Mouse (Mus musculus): ENCODE data around the gene Cd79b. TPM values are rescaled to one million over a fixed set of nuclear protein-coding genes. Genes with fewer than 3 reads are reported as not detected.
"Not testable (repeated sequence)": the region's sequence is repeated elsewhere in the genome, so short reads cannot be mapped to it uniquely, and the experiment has no call there.

The Cd79b gene
- total and polyA plus RNA-seq, 2 experiments from 2014 or later: 0.38 to 0.71 TPM

DNA sequence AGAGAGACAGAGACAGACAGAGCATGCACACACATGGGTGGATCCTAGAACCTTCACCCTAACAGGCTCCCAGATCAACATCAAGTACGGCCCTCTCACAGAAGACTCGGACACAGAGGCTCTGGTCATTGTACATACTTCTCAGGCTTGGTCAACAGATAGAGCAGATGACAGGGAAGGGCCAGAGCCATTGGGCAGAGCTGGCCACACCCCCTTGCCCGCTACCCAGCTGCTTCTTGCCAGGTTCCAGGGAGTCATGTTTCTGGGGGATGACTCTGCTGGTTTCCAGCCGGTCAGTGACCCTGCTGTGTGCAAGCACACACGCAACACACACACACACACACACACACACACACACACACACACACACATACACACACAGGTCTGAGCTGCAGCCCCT is 36.3 kb upstream of the Cd79b start:
- no peak overlapping the region for H3K4me2 ChIP-seq (ENCODE audit: low read depth)
- no peak overlapping the region for H3K27ac ChIP-seq (ENCODE audit: low read depth, low read length)
- DNase-seq (no peak), ATAC-seq (no peak)
- H3K9me3 ChIP-seq (ENCODE audit: low read length): no peaks in the 10 kb centered on the region
- WGBS: 56% methylated on average over 5 of the region's 5 CpGs
- no peak overlapping the region for H3K9ac ChIP-seq
- H3K4me1 ChIP-seq (ENCODE audit: insufficient read depth): no peaks in the 10 kb centered on the region
- no peaks in the 10 kb centered on the region for H3K36me3 ChIP-seq (ENCODE audit: insufficient read depth)
- no peaks in the 10 kb centered on the region for H3K27me3 ChIP-seq (ENCODE audit: insufficient read depth, low read length)
- no peak overlapping the region for H3K4me3 ChIP-seq (ENCODE audit: low read depth, low read length)
- TF ChIP-seq CTCF (IDR thresholded peaks at IDR 0.05; ENCODE audit: low read depth): no peak

DNA sequence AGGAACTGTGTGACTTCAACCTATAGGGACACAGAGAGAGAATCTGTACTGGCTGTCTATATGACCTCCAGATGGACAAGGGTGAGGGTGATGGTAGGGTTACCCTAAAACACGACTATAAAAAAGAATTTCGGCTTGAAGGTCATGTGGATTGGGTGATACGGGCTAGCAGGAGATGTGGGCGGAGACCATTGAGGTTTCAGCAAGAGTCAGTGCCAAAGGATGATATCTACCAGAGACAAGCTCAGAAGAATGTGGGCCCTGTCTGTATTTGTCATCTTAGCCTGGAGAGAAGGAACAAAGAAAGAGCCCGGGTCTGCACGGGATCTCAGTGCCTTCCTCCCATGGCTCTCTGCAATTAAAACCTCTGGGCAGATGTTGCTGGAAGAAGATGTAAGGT is 35.2 kb upstream of the Cd79b start:
- no peak for TF ChIP-seq CTCF (IDR thresholded peaks at IDR 0.05; ENCODE audit: low read depth)
- 90% methylated on average over 6 of the region's 6 CpGs for whole genome bisulfite sequencing
- no peak overlapping the region for H3K9ac ChIP-seq
- H3K27ac ChIP-seq (ENCODE audit: low read depth, low read length): no peak overlapping the region
- no peak for ATAC-seq
- H3K27me3 ChIP-seq (ENCODE audit: insufficient read depth, low read length): no peaks in the 10 kb centered on the region
- H3K4me3 ChIP-seq (ENCODE audit: low read depth, low read length): no peak overlapping the region
- H3K4me1 ChIP-seq (ENCODE audit: insufficient read depth): no peaks in the 10 kb centered on the region
- DNase-seq: no peak
- H3K9me3 ChIP-seq (ENCODE audit: low read length): no peaks in the 10 kb centered on the region
- no peak overlapping the region for H3K4me2 ChIP-seq (ENCODE audit: low read depth)
- H3K36me3 ChIP-seq (ENCODE audit: insufficient read depth): no peaks in the 10 kb centered on the region

DNA sequence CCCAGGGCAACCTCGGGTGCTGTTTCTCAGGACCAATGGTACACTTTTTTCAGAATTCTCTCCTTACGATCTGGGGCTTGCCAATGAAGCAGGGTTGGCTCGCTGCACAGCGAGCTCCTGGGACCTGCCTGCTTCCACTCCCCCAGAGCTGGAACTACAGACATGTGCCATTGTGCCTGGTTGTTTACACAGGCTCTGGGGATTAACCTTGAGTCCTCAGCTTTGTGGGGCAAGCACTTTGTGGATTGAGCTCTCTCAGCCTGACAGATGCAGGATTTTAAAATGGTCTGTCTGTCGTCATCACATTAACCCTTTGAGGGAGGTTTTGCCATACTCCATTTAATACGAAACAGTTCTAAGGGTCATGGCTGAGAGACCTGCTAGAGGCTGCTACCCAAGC is 30.3 kb upstream of the Cd79b start:
- no peak for TF ChIP-seq CTCF (IDR thresholded peaks at IDR 0.05; ENCODE audit: low read depth)
- no peaks in the 10 kb centered on the region for H3K27me3 ChIP-seq (ENCODE audit: insufficient read depth, low read length)
- no peak overlapping the region for H3K4me3 ChIP-seq (ENCODE audit: low read depth, low read length)
- no peak for DNase-seq
- no peak for ATAC-seq
- no peaks in the 10 kb centered on the region for H3K9me3 ChIP-seq (ENCODE audit: low read length)
- WGBS: 46% methylated on average over 6 of the region's 6 CpGs
- no peak overlapping the region for H3K9ac ChIP-seq
- H3K4me1 ChIP-seq (ENCODE audit: insufficient read depth): no peaks in the 10 kb centered on the region
- H3K4me2 ChIP-seq (ENCODE audit: low read depth): no peak overlapping the region
- H3K27ac ChIP-seq (ENCODE audit: low read depth, low read length): no peak overlapping the region
- H3K36me3 ChIP-seq (ENCODE audit: insufficient read depth): no peaks in the 10 kb centered on the region

DNA sequence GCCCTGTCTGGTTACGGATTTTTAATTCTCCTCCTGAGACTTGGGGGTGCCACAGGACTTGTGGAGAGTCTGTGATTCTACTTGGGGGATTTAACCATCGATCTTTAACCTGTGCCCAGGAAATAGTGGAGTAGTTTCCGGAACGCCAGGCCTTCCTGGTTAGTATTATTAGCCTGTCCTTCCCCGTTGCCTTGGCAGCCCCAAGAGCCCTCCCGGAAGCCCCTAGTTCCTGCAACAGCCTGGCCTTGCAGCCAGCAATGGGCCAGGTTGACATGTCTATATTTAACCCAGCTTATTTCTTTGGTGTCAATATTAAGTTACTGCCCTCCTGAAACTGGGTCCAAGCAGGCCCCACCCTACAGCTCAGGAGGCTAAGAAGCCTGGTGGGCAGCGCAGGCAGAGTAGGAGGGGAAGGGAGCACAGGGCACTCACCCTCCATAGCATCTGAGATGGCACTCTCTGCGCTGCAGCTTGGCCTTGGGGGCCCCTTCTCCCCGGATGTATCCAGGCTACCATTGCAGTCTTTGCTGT is 26.5 kb upstream of the Cd79b start:
- TF ChIP-seq CTCF (IDR thresholded peaks at IDR 0.05; ENCODE audit: low read depth): no peak
- no peak for ATAC-seq
- 82% methylated on average over 9 of the region's 9 CpGs for WGBS
- no peak overlapping the region for H3K27ac ChIP-seq (ENCODE audit: low read depth, low read length)
- DNase-seq: no peak
- no peaks in the 10 kb centered on the region for H3K36me3 ChIP-seq (ENCODE audit: insufficient read depth)
- H3K9me3 ChIP-seq (ENCODE audit: low read length): no peaks in the 10 kb centered on the region
- H3K9ac ChIP-seq: no peak overlapping the region
- no peak overlapping the region for H3K4me2 ChIP-seq (ENCODE audit: low read depth)
- no peaks in the 10 kb centered on the region for H3K4me1 ChIP-seq (ENCODE audit: insufficient read depth)
- no peaks in the 10 kb centered on the region for H3K27me3 ChIP-seq (ENCODE audit: insufficient read depth, low read length)
- H3K4me3 ChIP-seq (ENCODE audit: low read depth, low read length): no peak overlapping the region

DNA sequence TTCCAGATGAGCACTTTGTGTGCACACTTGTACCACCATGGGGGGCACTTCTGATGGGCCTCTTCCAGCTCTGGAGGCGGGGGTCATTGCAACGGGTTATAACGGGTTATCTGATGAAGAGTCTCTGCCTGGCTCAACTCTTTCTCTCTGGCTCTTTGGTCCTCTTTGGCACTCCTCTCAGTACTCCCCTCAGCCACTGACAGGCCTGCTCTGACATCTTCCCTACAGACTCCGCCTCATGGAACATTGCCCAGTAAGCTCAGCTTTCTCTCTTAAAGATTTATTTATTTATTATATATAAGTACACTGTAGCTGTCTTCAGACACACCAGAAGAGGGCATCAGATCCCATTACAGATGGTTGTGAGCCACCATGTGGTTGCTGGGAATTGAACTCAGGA is 24.8 kb upstream of the Cd79b start:
- not testable (repeated sequence) for H3K27me3 ChIP-seq (ENCODE audit: insufficient read depth, low read length); H3K4me1 ChIP-seq (ENCODE audit: insufficient read depth); ATAC-seq; H3K4me3 ChIP-seq (ENCODE audit: low read depth, low read length); H3K36me3 ChIP-seq (ENCODE audit: insufficient read depth); H3K9me3 ChIP-seq (ENCODE audit: low read length); H3K4me2 ChIP-seq (ENCODE audit: low read depth); H3K9ac ChIP-seq; H3K27ac ChIP-seq (ENCODE audit: low read depth, low read length); DNase-seq
- WGBS: 94% methylated on average over 4 of the region's 4 CpGs

DNA sequence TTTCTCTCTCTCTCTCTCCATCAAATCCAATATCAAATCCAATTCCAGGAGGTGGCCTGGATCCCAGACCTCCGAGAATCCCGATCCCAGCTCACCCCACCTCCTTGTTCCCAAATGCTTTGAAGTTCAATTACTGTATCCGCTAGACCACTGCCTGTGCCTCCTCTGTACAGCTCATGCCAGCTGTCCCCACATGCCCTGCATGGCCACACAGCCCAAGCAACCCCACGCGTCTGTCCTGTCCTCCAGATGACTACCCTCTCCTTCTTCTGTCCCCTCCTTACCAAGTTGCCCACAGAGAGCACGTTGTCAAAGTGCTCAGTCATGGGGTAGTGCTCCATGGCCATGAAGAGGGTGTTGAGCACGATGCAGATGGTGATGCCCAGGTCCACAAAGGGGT is 24.3 kb upstream of the Cd79b start:
- ATAC-seq: no peak
- Histone ChIP-seq H3K4me1 (ENCODE audit: insufficient read depth) (no peaks in the 10 kb centered on the region), H3K9ac (no peak overlapping the region), H3K4me2 (ENCODE audit: low read depth) (no peak overlapping the region), H3K27ac (ENCODE audit: low read depth, low read length) (no peak overlapping the region), H3K36me3 (ENCODE audit: insufficient read depth) (no peaks in the 10 kb centered on the region), H3K9me3 (ENCODE audit: low read length) (no peaks in the 10 kb centered on the region), H3K27me3 (ENCODE audit: insufficient read depth, low read length) (no peaks in the 10 kb centered on the region), H3K4me3 (ENCODE audit: low read depth, low read length) (no peak overlapping the region)
- WGBS: 70% methylated on average over 7 of the region's 7 CpGs
- no peak for TF ChIP-seq CTCF (IDR thresholded peaks at IDR 0.05; ENCODE audit: low read depth)
- DNase-seq: no peak

DNA sequence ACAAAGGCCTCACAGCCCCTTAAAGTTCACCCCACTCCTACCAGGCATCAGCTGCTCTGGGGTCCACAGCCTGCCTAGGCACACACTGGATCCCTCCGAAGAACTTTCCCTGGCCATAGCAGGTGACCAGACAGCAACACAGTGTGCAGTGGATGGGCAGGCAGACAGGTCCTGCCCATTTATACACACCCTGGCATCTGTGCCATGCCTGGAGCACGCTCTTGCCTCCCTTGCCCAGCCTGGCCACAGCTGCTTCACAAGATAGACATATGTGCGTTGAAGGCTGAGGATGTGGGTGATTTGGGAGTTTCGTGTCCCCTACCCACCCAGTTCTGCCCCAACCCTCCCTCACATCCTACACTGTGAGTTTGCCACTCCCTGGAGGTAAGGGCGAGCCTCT is 23.5 kb upstream of the Cd79b start:
- Histone ChIP-seq H3K27ac (ENCODE audit: low read depth, low read length) (no peak overlapping the region), H3K9me3 (ENCODE audit: low read length) (no peaks in the 10 kb centered on the region), H3K4me3 (ENCODE audit: low read depth, low read length) (no peak overlapping the region), H3K27me3 (ENCODE audit: insufficient read depth, low read length) (no peaks in the 10 kb centered on the region), H3K4me2 (ENCODE audit: low read depth) (no peak overlapping the region), H3K9ac (no peak overlapping the region), H3K4me1 (ENCODE audit: insufficient read depth) (no peaks in the 10 kb centered on the region), H3K36me3 (ENCODE audit: insufficient read depth) (no peaks in the 10 kb centered on the region)
- 71% methylated on average over 5 of the region's 5 CpGs for WGBS
- no peak for TF ChIP-seq CTCF (IDR thresholded peaks at IDR 0.05; ENCODE audit: low read depth)
- ATAC-seq: no peak
- DNase-seq: no peak

DNA sequence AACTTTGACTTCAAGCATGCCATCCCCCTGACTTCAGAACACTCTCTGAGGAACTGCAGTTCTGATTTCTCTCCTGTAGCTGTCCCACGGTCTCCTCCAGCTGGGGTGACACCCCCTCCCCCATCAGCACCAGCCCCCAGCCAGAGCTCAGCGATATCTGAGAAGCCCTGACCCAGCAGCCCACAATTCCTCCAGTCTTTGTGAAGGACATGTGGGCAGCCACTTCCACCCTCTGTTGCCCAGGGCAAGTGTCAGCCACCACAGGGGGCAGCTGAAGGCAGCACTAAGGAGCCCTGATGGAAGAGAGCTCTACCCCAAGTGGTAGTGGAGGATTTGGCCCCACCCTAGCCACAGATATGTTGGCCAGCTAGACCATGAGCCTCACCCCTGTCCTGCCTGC is 19.5 kb upstream of the Cd79b start:
- H3K9ac ChIP-seq: no peak overlapping the region
- no peaks in the 10 kb centered on the region for H3K4me1 ChIP-seq (ENCODE audit: insufficient read depth)
- no peaks in the 10 kb centered on the region for H3K27me3 ChIP-seq (ENCODE audit: insufficient read depth, low read length)
- DNase-seq: no peak
- WGBS: 21% methylated on average over 2 of the region's 2 CpGs
- H3K4me3 ChIP-seq (ENCODE audit: low read depth, low read length): no peak overlapping the region
- no peak overlapping the region for H3K4me2 ChIP-seq (ENCODE audit: low read depth)
- no peak for ATAC-seq
- no peaks in the 10 kb centered on the region for H3K36me3 ChIP-seq (ENCODE audit: insufficient read depth)
- no peaks in the 10 kb centered on the region for H3K9me3 ChIP-seq (ENCODE audit: low read length)
- H3K27ac ChIP-seq (ENCODE audit: low read depth, low read length): no peak overlapping the region
- no peak for TF ChIP-seq CTCF (IDR thresholded peaks at IDR 0.05; ENCODE audit: low read depth)
